Mouse (Mus musculus): ENCODE measurements at regions not wholly inside any gene's neighbourhood (a gene's known extent, or its start where the extent isn't known, plus 50 kb on each side); places are given as distances from the start of the nearest gene placed in this dataset.
"Not testable (repeated sequence)": the region's sequence is repeated elsewhere in the genome, so short reads cannot be mapped to it uniquely, and the experiment has no call there.

DNA sequence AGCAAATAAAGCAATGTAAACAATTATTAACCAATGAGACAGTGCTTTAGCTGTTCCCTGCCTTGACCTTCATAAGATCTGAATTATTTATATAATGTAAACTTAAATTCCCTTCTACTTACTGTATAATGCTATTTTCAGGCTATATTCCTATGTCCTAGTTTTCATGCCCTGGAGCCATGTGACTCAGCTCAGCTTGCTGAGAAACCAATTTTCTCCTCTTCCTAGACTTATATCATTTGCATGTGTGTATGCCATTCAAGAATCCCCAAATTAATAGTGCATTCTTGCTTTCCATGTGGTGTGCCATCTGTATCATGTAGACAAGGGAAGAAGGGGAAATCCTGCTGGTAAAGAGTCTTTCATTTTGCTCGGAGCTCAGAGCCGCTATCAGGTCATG lies 166.7 kb upstream of the Trim24 start:
- no peak overlapping the region for H3K9ac ChIP-seq (replicated peaks)
- no peak overlapping the region for H3K27ac ChIP-seq
- no peak overlapping the region for H3K4me3 ChIP-seq (replicated peaks)
- no peaks in the 10 kb centered on the region for H3K27me3 ChIP-seq
- H3K4me2 ChIP-seq (replicated peaks), result no peak overlapping the region
- H3K4me1 ChIP-seq (replicated peaks), result no peaks in the 10 kb centered on the region
- peaks cover 5% of the 10 kb centered on the region for H3K9me3 ChIP-seq
- ATAC-seq, result no peak
- H3K36me3 ChIP-seq, result no peaks in the 10 kb centered on the region
- WGBS, result 93% methylated on average over 2 of the region's 2 CpGs

DNA sequence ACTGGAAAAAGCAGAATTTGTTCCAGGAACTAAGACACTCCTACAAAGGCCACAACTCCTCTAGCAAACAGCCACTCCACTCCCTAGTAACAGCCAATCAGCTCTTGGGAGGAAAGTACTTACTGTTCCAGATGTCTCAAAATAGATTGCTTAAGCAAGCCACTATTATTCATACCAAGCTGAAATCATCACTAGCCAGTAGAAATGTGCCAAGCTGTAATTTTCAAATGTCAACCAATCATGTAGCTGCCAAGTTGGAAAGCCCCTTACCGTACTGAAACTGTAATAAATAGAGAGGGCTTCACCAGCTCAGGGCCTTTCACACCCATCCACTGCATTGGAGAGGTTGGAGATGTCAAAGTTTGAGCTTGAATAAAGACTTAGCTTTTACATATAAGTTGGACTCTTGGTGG lies 164.9 kb upstream of the Trim24 start:
- H3K4me3 ChIP-seq (replicated peaks), result no peak overlapping the region
- no peak overlapping the region for H3K27ac ChIP-seq
- no peak overlapping the region for H3K4me2 ChIP-seq (replicated peaks)
- no peak overlapping the region for H3K9ac ChIP-seq (replicated peaks)
- no peaks in the 10 kb centered on the region for H3K4me1 ChIP-seq (replicated peaks)
- no peak for ATAC-seq
- H3K9me3 ChIP-seq, result peaks cover 5% of the 10 kb centered on the region
- 89% methylated on average over 1 of the region's 1 CpGs for WGBS
- no peaks in the 10 kb centered on the region for H3K36me3 ChIP-seq
- H3K27me3 ChIP-seq, result no peaks in the 10 kb centered on the region

DNA sequence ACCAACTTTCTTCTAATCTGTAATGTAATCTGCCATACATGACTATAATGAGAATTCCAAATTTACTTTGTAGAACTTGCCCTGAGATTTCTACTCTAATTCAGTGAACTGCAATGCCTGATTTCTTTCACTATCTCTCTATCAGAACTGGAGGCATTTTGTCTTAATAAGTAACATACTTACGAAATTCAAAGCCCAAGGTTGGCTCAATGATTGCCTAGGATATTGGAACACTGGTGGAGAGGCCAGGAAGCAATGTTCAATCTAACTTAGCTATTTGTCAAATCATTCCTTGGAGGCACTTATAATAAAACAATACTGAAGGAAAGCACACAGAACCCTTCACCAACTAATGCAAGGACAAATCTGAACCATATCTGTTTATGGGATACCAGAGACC lies 162.9 kb upstream of the Trim24 start:
- H3K4me2 ChIP-seq (replicated peaks); ATAC-seq; H3K4me3 ChIP-seq (replicated peaks); H3K9ac ChIP-seq (replicated peaks); H3K27me3 ChIP-seq; H3K27ac ChIP-seq; H3K9me3 ChIP-seq; H3K4me1 ChIP-seq (replicated peaks); H3K36me3 ChIP-seq: not testable (repeated sequence)
- WGBS, result 74% methylated on average over 1 of the region's 1 CpGs

DNA sequence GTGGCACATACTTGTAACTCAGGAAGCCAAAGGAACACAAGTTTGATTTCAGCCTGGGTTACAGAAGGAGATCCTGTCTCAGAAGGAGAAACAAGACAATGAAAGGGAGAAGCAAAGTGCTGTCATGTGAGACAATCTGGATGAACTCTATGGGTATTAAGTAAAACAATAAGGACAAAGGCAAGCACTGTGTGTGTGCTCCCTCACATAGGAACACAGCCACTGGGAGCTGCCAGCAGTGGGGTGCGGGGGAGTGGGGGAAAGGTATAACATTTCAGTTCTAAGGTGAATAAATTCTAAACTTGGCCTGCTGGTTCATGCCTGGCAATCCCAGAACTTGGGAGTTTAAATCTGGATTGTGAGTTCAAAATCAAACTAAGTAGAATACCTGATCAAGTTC lies 158.8 kb upstream of the Trim24 start:
- ATAC-seq, result no peak
- Histone ChIP-seq H3K36me3 (no peaks in the 10 kb centered on the region), H3K27ac (no peak overlapping the region), H3K9ac (replicated peaks) (no peak overlapping the region), H3K4me1 (replicated peaks) (peaks cover 2% of the 10 kb centered on the region; the same call in 1 of the 2 replicates), H3K4me3 (replicated peaks) (no peak overlapping the region), H3K4me2 (replicated peaks) (no peak overlapping the region), H3K27me3 (no peaks in the 10 kb centered on the region), H3K9me3 (peaks cover 3% of the 10 kb centered on the region)
- WGBS, result 73% methylated on average over 1 of the region's 1 CpGs

DNA sequence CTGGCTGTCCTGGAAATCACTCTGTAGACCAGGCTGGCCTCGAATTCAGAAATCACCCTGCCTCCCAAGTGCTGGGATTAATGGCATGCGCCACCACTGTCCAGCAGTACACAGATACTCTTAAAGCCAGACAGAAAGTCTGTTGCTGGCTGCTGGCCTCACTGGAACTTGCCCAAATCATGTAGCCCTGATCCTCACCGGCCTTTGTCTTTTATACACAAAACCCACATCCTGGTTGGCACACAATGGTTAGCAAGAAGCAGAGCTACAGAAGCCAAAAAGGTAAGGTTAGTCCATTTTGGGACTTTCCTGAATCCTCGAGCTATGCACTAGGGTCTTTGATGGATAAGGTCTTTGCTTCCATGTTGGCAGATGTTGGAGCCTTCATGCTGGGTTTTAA lies 157.2 kb upstream of the Trim24 start:
- ATAC-seq, result no peak
- WGBS, result 84% methylated on average over 4 of the region's 4 CpGs

DNA sequence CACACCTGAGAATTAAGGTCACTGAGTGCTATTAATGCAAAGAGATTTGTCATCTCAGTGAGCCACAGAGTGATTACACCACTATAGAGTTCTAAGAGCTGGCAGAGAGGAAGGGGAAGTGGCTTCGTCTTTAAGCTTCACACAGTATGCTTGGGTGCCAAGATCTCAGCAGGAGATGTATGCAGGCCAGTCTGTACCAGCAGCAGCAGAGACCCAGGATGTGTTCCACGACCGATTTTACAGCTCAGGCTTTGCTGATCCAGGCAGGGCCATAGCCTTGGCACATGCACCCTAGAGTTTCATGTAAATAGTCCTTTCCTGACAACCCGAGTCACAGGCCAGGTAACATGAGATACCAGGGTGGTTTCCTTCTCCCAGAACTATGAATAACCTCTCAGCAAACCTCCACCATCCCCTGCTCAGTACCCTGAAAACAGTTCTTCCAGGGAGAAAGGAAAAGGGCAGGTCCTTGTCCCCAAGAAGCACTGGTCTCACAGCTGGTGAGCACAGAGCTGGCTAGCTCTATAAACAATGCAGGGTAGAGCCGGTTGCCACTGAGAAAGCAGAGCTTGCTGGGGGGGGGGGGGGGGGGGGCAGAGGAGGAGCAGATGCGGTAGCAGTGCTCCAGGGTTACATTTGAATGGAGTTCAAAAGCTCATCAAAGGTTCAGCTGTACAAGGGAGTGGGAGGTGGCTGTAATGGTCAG lies 156.2 kb upstream of the Trim24 start:
- no peak overlapping the region for H3K4me2 ChIP-seq (replicated peaks)
- no peaks in the 10 kb centered on the region for H3K27me3 ChIP-seq
- no peaks in the 10 kb centered on the region for H3K9me3 ChIP-seq
- ATAC-seq, result peak; percentile 30; the same call in 1 of the 2 replicates
- H3K36me3 ChIP-seq, result no peaks in the 10 kb centered on the region
- H3K4me3 ChIP-seq (replicated peaks), result no peak overlapping the region
- 15% methylated on average over 6 of the region's 6 CpGs for WGBS
- H3K4me1 ChIP-seq (replicated peaks), result peaks cover 2% of the 10 kb centered on the region; the same call in 1 of the 2 replicates
- no peak overlapping the region for H3K9ac ChIP-seq (replicated peaks)
- no peak overlapping the region for H3K27ac ChIP-seq

More for the DNA sequence above, 157.2 kb upstream of the Trim24 start:
- no peaks in the 10 kb centered on the region for H3K27me3 ChIP-seq
- peaks cover 2% of the 10 kb centered on the region; the same call in 1 of the 2 replicates for H3K4me1 ChIP-seq (replicated peaks)
- H3K4me2 ChIP-seq (replicated peaks), result no peak overlapping the region
- no peak overlapping the region for H3K9ac ChIP-seq (replicated peaks)
- H3K9me3 ChIP-seq, result no peaks in the 10 kb centered on the region
- no peak overlapping the region for H3K27ac ChIP-seq
- H3K36me3 ChIP-seq, result no peaks in the 10 kb centered on the region
- no peak overlapping the region for H3K4me3 ChIP-seq (replicated peaks)

DNA sequence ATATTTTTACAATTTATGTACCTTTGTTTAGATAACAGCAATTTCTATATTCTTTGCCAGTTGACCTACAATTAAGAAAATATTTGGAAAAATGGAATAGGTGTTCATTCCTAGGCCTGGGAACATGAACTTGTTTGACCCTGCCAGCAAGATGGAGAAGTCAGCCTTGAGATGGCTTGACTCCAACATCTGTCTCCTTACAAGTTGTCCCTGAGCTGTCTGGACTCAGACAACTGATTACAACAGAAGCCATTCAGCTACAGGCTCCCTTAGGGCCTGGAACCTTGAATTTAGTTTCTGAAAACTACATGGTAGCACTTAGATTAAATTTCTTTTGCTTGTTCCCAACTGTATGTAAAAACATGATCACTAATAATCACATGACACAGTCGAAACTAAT lies 148.9 kb upstream of the Trim24 start:
- no peaks in the 10 kb centered on the region for H3K36me3 ChIP-seq
- no peak overlapping the region for H3K4me2 ChIP-seq (replicated peaks)
- WGBS, result 78% methylated on average over 1 of the region's 1 CpGs
- H3K4me3 ChIP-seq (replicated peaks), result no peak overlapping the region
- H3K27ac ChIP-seq, result no peak overlapping the region
- no peaks in the 10 kb centered on the region; the same call in 1 of the 2 replicates for H3K9me3 ChIP-seq
- ATAC-seq, result no peak
- H3K9ac ChIP-seq (replicated peaks), result no peak overlapping the region
- no peaks in the 10 kb centered on the region for H3K4me1 ChIP-seq (replicated peaks)
- H3K27me3 ChIP-seq, result no peaks in the 10 kb centered on the region

DNA sequence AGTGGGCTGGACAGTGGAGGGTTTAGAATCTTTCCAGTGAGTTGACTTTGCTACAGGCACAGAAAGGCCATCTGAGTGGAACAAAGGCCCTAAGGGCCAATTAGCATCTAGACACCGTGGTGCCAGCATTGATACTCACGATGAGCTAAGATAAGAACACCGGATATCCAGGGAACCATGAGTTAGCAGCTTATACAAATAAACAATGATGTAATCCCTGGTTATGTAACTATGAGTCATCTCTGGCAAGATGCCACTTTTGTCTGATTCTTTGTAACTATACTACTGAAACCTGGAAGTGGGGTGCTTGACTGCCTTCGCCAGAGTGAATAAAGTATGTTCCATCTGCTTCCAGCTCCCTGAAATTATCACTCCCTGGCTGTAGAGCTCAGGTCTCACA lies 147.3 kb upstream of the Trim24 start:
- no peak overlapping the region for H3K4me2 ChIP-seq (replicated peaks)
- H3K4me1 ChIP-seq (replicated peaks), result no peaks in the 10 kb centered on the region
- no peaks in the 10 kb centered on the region for H3K27me3 ChIP-seq
- no peak overlapping the region for H3K27ac ChIP-seq
- no peak overlapping the region for H3K4me3 ChIP-seq (replicated peaks)
- no peaks in the 10 kb centered on the region for H3K36me3 ChIP-seq
- no peak overlapping the region for H3K9ac ChIP-seq (replicated peaks)
- H3K9me3 ChIP-seq, result no peaks in the 10 kb centered on the region; the same call in 1 of the 2 replicates
- 65% methylated on average over 4 of the region's 4 CpGs for WGBS
- ATAC-seq, result no peak

DNA sequence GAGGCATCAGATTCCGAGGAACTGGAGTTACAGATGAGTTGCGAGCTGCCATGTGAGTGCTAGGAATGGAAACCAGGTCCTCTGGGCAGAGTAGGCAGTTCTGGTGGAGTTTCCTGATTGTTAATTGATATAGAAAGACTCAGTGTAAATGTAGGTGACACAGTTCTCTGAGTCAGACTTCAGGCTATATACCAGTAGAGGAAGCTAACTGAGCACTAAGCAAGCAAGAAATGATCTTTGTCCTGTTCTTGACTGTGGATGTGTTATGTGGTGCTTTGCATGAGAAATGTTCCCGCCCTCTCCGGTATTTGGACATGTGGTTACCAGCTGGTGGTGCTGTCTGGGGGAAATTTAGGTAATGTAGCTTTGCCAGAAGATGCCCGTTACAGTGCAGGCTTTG lies 146.4 kb upstream of the Trim24 start:
- Histone ChIP-seq H3K27ac (no peak overlapping the region), H3K4me3 (replicated peaks) (no peak overlapping the region), H3K9me3 (no peaks in the 10 kb centered on the region; the same call in 1 of the 2 replicates), H3K9ac (replicated peaks) (no peak overlapping the region), H3K4me2 (replicated peaks) (no peak overlapping the region), H3K36me3 (no peaks in the 10 kb centered on the region), H3K27me3 (no peaks in the 10 kb centered on the region), H3K4me1 (replicated peaks) (no peaks in the 10 kb centered on the region)
- no peak for ATAC-seq
- 92% methylated on average over 5 of the region's 5 CpGs for WGBS

DNA sequence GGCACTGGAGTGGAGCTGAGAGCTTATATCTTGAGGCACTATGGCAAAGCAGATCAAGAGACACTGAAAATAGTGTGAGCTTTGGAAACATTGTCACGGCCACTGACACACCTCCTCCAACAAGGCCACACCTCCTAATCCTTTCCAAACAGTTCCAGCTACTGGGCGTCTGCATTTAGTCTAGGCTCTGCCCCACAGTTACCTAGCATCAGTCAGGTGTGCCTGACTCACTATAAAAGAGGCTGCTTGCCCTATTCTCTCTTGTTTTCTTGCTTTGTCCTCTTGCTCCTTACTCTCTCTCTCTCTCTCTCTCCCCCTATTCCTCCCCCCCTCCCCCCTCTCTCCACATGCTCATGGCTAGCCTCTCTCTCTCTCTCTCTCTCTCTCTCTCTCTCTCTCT lies 142.0 kb upstream of the Trim24 start:
- no peaks in the 10 kb centered on the region for H3K4me1 ChIP-seq (replicated peaks)
- no peak overlapping the region for H3K4me2 ChIP-seq (replicated peaks)
- ATAC-seq, result no peak
- no peaks in the 10 kb centered on the region for H3K9me3 ChIP-seq
- H3K9ac ChIP-seq (replicated peaks), result no peak overlapping the region
- no peak overlapping the region for H3K27ac ChIP-seq
- WGBS, result 79% methylated on average over 2 of the region's 2 CpGs
- H3K4me3 ChIP-seq (replicated peaks), result no peak overlapping the region
- no peaks in the 10 kb centered on the region for H3K27me3 ChIP-seq
- H3K36me3 ChIP-seq, result no peaks in the 10 kb centered on the region

DNA sequence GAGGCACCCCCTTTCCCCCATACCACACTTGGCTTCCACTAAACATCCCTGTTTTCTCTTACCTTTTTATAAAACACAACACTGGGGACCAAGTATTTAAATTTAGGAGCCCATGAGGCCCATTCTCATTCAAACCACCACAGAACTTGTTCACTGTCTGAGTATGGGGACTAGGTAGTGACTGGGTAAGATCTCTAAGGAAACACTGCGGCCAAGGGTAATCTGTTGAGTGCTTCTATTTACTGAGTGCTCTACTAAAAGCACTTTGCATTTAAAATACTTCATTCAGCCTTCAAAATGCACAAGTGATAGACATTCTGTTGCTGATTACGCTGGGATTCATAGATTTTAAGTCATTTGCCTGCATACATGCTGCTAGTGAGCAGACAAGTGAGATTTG lies 141.4 kb upstream of the Trim24 start:
- no peaks in the 10 kb centered on the region for H3K27me3 ChIP-seq
- H3K9ac ChIP-seq (replicated peaks), result no peak overlapping the region
- WGBS, result 89% methylated on average over 2 of the region's 2 CpGs
- no peaks in the 10 kb centered on the region for H3K4me1 ChIP-seq (replicated peaks)
- H3K36me3 ChIP-seq, result no peaks in the 10 kb centered on the region
- H3K9me3 ChIP-seq, result no peaks in the 10 kb centered on the region
- no peak overlapping the region for H3K4me3 ChIP-seq (replicated peaks)
- no peak for ATAC-seq
- no peak overlapping the region for H3K4me2 ChIP-seq (replicated peaks)
- H3K27ac ChIP-seq, result no peak overlapping the region

DNA sequence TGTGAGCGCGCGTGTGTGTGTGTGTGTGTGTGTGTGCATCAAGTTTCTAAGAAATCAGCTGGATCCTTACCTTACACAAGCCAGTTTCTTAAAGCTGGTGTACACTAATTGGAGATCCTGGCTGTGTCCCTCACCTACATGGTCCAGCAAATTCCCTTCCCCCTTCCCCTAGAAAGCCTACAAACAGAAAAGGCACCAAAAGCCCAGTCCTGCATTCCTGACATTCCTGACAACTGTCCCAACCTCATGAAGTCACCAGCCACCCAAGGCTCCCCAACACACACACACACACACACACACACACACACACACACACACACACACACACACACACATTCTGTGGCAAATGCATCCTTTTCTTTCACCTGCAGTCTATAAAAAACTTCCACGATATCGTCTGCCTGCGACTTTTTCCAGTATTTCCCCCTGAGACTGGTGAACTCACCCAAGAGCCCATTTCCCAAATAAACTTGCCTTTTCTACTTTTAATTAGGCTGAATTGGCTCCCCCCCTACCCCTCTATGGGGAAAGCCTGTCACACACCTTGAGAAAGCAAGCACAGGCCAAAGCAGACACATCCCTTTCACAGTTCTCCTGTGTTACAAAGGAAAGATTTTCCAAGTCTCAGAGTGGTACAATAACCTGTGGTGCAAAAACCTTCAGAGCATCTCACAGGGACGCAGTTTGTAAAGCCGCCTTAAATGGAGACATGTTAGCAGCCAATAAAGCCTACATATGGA lies 139.9 kb upstream of the Trim24 start:
- Histone ChIP-seq H3K36me3 (no peaks in the 10 kb centered on the region), H3K27ac (no peak overlapping the region), H3K27me3 (no peaks in the 10 kb centered on the region), H3K4me1 (replicated peaks) (no peaks in the 10 kb centered on the region), H3K9ac (replicated peaks) (no peak overlapping the region), H3K9me3 (no peaks in the 10 kb centered on the region), H3K4me2 (replicated peaks) (no peak overlapping the region), H3K4me3 (replicated peaks) (no peak overlapping the region)
- ATAC-seq, result no peak
- WGBS, result 79% methylated on average over 8 of the region's 8 CpGs
